Mouse (Mus musculus) bone marrow, adult 2 months (tissue): ENCODE results near the gene Psap. TPM values are rescaled to one million over a fixed set of nuclear protein-coding genes. Genes with fewer than 3 reads are reported as not detected.
"Not testable (repeated sequence)": the region's sequence is repeated elsewhere in the genome, so short reads cannot be mapped to it uniquely, and the experiment has no call there.

Experiments used
- H3K27ac ChIP-seq: fragments of 200-500 bp; 2 replicates; pipeline ENCODE4 v1.5.1; 2012; ENCODE audit warnings: low read depth, mild to moderate bottlenecking, control low read depth, inconsistent platforms, low read length; ENCODE audit not compliant: control insufficient read depth, poor library complexity, insufficient read depth
- H3K4me1 ChIP-seq: fragments of 200-500 bp; 2 replicates; pipeline ENCODE4 v1.6.1; 2011; ENCODE audit warnings: low read length; ENCODE audit not compliant: control insufficient read depth, insufficient read depth
- H3K4me3 ChIP-seq: fragments of 200-500 bp; replicated peaks from 2 replicates; pipeline ENCODE3; 2011; ENCODE audit warnings: mild to moderate bottlenecking, low read depth, low read length, control low read depth; ENCODE audit not compliant: control insufficient read depth
- CTCF ChIP-seq: fragments of 200-500 bp; IDR thresholded peaks from 2 replicates; pipeline ENCODE4 v1.5.1; 2011; ENCODE audit warnings: low read length, control low read depth; ENCODE audit not compliant: control insufficient read depth, insufficient read depth
- POLR2A ChIP-seq: fragments of 200-500 bp; IDR thresholded peaks from 2 replicates; pipeline ENCODE4 v1.6.1; 2011; ENCODE audit warnings: low read depth, mild to moderate bottlenecking, control low read depth, low read length, borderline replicate concordance; ENCODE audit not compliant: control insufficient read depth
- WGBS: fragments of 180-500 bp; shearing (Covaris S2); methylation state at CpG from one replicate; pipeline ENCODE4 v1.1.7; 2018; 5-methylcytosine and 5-hydroxymethylcytosine counted together
- polyA plus RNA-seq: library from polyadenylated mRNA; stranded (reverse); fragments of >200 nt; gene quantifications from 2 replicates; pipeline ENCODE4 v1.2.4, GENCODE M21; 2011; ENCODE audit warnings: low replicate concordance; ENCODE audit not compliant: missing spikeins, insufficient read depth, insufficient read length

Psap gene
- polyA plus RNA-seq, 1 experiment: 453 TPM

GRCm38 (mm10) chr10:60243941-60244340 lies 33.5 kb upstream of the Psap start:
- H3K4me3 ChIP-seq: no peak overlapping the region
- H3K27ac ChIP-seq: no peak overlapping the region
- 89% methylated on average over 5 of the region's 5 CpGs for WGBS
- H3K4me1 ChIP-seq: no peaks in the 10 kb centered on the region; the same call in 1 of the 2 replicates
- TF ChIP-seq POLR2A (no peak), CTCF (no peak)

- H3K4me3 ChIP-seq: no peak overlapping the region
- no peaks in the 10 kb centered on the region; the same call in 1 of the 2 replicates for H3K4me1 ChIP-seq
- WGBS: 3% methylated on average over 8 of the region's 8 CpGs
- TF ChIP-seq POLR2A: no peak
- TF ChIP-seq CTCF: peak; percentile 98
- H3K27ac ChIP-seq: no peak overlapping the region
Measured at GRCm38 (mm10) chr10:60245041-60245440, 32.4 kb upstream of the Psap start.

- Histone ChIP-seq H3K4me3 (no peak overlapping the region), H3K4me1 (no peaks in the 10 kb centered on the region; the same call in 1 of the 2 replicates), H3K27ac (no peak overlapping the region)
- WGBS: 78% methylated on average over 7 of the region's 7 CpGs
- no peak for TF ChIP-seq CTCF
- no peak for TF ChIP-seq POLR2A
Measured at GRCm38 (mm10) chr10:60245635-60246034, 31.8 kb upstream of the Psap start.

DNA sequence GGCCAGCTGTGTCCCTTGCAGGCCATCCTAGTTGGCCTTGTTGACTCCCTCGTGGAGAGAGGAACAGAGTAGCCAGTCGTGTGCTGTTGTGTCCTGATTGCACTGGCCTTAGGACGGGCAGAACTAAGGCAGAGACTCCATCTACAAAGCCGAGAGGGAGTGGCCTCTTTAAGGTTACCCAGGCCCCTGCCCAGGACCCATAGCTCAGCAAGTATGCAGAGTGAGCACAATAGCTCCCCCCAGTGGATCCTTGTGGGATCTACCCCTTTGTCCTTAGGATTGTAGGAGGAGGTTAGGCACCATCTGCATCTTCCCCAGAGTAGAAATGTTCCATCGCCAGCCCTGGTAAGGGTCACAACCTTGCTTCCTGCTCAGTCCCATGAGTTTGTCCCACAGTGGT lies 30.9 kb upstream of the Psap start:
- 55% methylated on average over 5 of the region's 5 CpGs for WGBS
- TF ChIP-seq POLR2A (no peak), CTCF (peak; percentile 71)
- Histone ChIP-seq H3K4me3 (no peak overlapping the region), H3K27ac (no peak overlapping the region), H3K4me1 (no peaks in the 10 kb centered on the region; the same call in 1 of the 2 replicates)

- not testable (repeated sequence) for H3K4me3 ChIP-seq, H3K4me1 ChIP-seq, H3K27ac ChIP-seq
- 76% methylated on average over 3 of the region's 3 CpGs for WGBS
Measured at GRCm38 (mm10) chr10:60248345-60248744, 29.1 kb upstream of the Psap start.

GRCm38 (mm10) chr10:60250426-60250965 lies 26.9 kb upstream of the Psap start:
- no peak overlapping the region for H3K27ac ChIP-seq
- 80% methylated on average over 13 of the region's 13 CpGs for WGBS
- peaks cover 2% of the 10 kb centered on the region; the same call in 1 of the 2 replicates for H3K4me1 ChIP-seq
- TF ChIP-seq POLR2A (no peak), CTCF (no peak)
- no peak overlapping the region for H3K4me3 ChIP-seq

GRCm38 (mm10) chr10:60252187-60252586 lies 25.2 kb upstream of the Psap start:
- H3K27ac ChIP-seq: peak overlapping the region; percentile 60
- TF ChIP-seq POLR2A: no peak
- no peak for TF ChIP-seq CTCF
- 58% methylated on average over 4 of the region's 4 CpGs for WGBS
- H3K4me1 ChIP-seq: peaks cover 2% of the 10 kb centered on the region; the same call in 1 of the 2 replicates
- H3K4me3 ChIP-seq: no peak overlapping the region

DNA sequence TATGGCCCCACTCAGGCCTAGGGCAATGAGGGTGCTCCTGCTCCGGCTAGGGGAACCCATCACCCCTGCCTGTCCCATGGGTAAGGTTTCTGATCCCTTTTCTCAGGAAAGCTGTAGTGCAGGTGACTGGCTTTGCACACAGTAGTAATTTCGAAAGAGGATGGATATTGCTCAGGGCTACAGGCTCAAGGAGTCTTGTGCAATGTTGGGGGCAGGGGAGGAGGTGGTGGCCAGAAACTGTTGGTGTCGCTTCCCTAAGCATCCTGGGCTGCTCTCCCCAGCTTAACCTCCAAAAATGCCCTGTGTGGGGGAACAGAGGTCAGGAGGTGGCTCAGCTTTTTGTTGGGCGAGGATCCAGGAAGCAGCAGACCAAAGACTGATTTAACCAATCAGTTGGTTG lies 24.8 kb upstream of the Psap start:
- WGBS: 31% methylated on average over 4 of the region's 4 CpGs

DNA sequence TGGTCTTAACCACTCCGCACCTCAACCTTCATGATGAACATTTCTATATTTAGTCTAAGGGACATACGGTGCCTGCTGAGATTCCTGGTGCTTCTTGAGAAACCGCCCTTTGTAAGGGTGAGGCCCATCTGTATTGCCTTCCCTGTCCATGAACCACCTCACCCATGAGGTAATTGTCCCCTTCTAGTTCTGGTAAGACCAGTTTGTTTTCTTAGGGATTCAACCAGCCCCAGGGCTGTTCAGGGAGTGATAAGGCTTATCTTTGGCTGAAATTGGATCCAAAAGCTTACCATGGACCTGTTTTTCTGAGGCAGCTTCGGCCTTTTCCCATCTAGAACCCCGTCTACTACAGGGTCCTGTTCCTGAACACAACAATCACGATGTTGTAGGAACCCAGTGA lies 21.3 kb upstream of the Psap start:
- no peak overlapping the region for H3K4me3 ChIP-seq
- TF ChIP-seq POLR2A: no peak
- TF ChIP-seq CTCF: no peak
- WGBS: 66% methylated on average over 6 of the region's 6 CpGs

More for the DNA sequence above, 24.8 kb upstream of the Psap start:
- H3K4me1 ChIP-seq: peaks cover 2% of the 10 kb centered on the region; the same call in 1 of the 2 replicates
- peak overlapping the region; percentile 60 for H3K27ac ChIP-seq
- no peak overlapping the region for H3K4me3 ChIP-seq
- TF ChIP-seq POLR2A (no peak), CTCF (no peak)

DNA sequence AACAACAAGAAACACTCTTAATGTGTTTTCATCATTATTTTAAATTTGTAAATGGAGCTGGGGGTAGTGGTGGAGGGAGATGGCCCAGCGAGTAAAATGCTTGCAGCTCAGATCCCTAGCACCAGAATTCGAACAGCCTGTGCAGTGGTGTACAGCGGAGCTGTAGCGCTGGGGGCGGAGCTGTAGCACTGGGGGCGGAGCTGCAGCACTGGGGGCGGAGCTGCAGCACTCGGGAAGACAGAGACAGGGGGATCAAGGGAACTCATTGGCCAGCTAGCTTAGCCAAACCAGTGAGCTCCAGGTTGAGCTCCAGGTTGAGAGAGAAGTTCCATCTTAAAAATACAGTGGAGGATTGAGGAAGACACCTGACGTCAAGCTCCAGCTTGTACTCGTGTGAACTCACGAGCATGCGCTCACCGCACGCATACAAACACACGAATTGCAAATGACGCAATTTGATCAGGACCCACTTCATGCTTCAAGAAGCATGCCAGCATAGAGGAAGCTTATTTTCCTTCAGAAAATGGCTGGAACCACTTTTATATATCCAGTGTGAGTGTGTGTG lies 20.1 kb upstream of the Psap start:
- Histone ChIP-seq H3K4me1 (peaks cover 8% of the 10 kb centered on the region; the same call in 1 of the 2 replicates), H3K27ac (no peak overlapping the region), H3K4me3 (no peak overlapping the region)
- no peak for TF ChIP-seq CTCF
- TF ChIP-seq POLR2A: no peak
- WGBS: 83% methylated on average over 16 of the region's 16 CpGs

More for the DNA sequence above, 21.3 kb upstream of the Psap start:
- Histone ChIP-seq H3K4me1 (peaks cover 6% of the 10 kb centered on the region; the same call in 1 of the 2 replicates), H3K27ac (no peak overlapping the region)
